Mouse (Mus musculus) G1E (cell line): ENCODE results near the gene Slc43a1.

Experiments used
- CTCF ChIP-seq: IDR thresholded peaks from 2 replicates; pipeline ENCODE4 v1.5.1; 2012; ENCODE audit warnings: low read depth, low read length, inconsistent platforms, mixed read lengths
- GATA1 ChIP-seq: IDR thresholded peaks from 2 replicates; pipeline ENCODE4 v1.6.1; 2012; ENCODE audit warnings: borderline replicate concordance, low read length, inconsistent platforms, mixed read lengths
- POLR2AphosphoS5 ChIP-seq: IDR thresholded peaks from 2 replicates; pipeline ENCODE4 v1.6.1; 2012; ENCODE audit warnings: low read depth, low read length, inconsistent platforms; ENCODE audit not compliant: insufficient replicate concordance

- TF ChIP-seq CTCF (peak; percentile 47), POLR2AphosphoS5 (no peak), GATA1 (no peak)
Observed at GRCm38 (mm10) chr2:84865616-84866571, 27.2 kb downstream of the Slc43a1 start.
